Mouse (Mus musculus) testis, adult 2 months (tissue): Measurements from ENCODE around the gene Pgap3. TPM values are rescaled to one million over a fixed set of nuclear protein-coding genes. Genes with fewer than 3 reads are reported as not detected.

Source experiments
- H3K27ac ChIP-seq: fragments of 200-500 bp; 2 replicates; pipeline ENCODE4 v1.5.1; 2012; ENCODE audit warnings: low read depth, low read length; ENCODE audit not compliant: control insufficient read depth, insufficient read depth
- H3K27me3 ChIP-seq: fragments of 200-500 bp; 2 replicates; pipeline ENCODE4 v1.6.1; 2012; ENCODE audit warnings: mild to moderate bottlenecking, low read length, moderate library complexity; ENCODE audit not compliant: control insufficient read depth, insufficient read depth
- H3K36me3 ChIP-seq: fragments of 200-500 bp; 2 replicates; pipeline ENCODE4 v1.6.1; 2012; ENCODE audit warnings: mild to moderate bottlenecking, low read length; ENCODE audit not compliant: control insufficient read depth, insufficient read depth
- H3K4me1 ChIP-seq: fragments of 200-500 bp; 2 replicates; pipeline ENCODE4 v1.6.1; 2012; ENCODE audit warnings: low read length; ENCODE audit not compliant: control insufficient read depth, insufficient read depth
- H3K4me3 ChIP-seq: fragments of 200-500 bp; 2 replicates; pipeline ENCODE4 v1.5.1; 2012; ENCODE audit warnings: low read depth, mild to moderate bottlenecking, low read length, moderate library complexity, mixed read lengths; ENCODE audit not compliant: control insufficient read depth
- CTCF ChIP-seq: fragments of 200-500 bp; IDR thresholded peaks from 2 replicates; pipeline ENCODE4 v1.5.1; 2012; ENCODE audit warnings: low read depth, mild to moderate bottlenecking, inconsistent platforms, low read length, moderate library complexity; ENCODE audit not compliant: control insufficient read depth, insufficient read depth, insufficient replicate concordance
- POLR2A ChIP-seq: fragments of 200-500 bp; IDR thresholded peaks from 2 replicates; pipeline ENCODE4 v1.6.1; 2012; ENCODE audit warnings: low read depth, mild to moderate bottlenecking, inconsistent platforms, low read length, moderate library complexity; ENCODE audit not compliant: control insufficient read depth
- polyA plus RNA-seq: library from polyadenylated mRNA; depleted of rRNA; stranded (reverse); fragments of >200 nt; gene quantifications from 2 replicates; pipeline ENCODE4 v1.2.3, GENCODE M21; 2012; rRNA removed

The Pgap3 gene
- 4.9 and 6.1 TPM in 2 replicates for polyA plus RNA-seq

DNA sequence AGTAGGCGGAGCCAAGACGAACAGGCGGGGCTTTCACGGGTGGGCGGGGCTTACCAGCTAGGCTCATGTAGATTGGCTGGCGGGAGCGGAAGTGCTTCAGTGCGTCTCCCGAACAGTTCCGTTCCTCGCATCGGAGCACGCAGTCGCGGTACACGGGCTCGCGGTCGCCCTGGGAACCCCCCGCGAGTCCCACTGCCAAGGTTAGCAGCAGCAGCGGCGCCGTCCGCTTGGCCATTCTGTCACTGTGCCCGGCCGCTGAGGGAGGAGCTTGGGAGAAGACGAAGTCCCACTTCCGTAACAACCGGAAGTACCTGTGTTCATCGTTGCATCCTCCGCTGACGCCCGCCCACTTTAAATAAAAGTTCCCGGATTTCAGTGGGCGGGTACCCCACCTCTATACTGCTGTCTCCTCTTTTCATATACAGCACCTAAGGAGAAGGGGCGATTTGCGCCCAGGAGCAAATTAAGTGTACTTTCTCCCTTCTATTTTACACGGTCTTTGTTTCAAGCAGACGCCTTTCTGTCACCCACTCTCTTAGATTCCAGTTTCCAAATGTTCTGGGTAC lies at the start of gene Pgap3:
Gene Pgap3 (minus strand): TSS at position 330 of the 566 bp plus-strand sequence.
- H3K36me3 ChIP-seq, result no peaks in the 10 kb centered on the region
- H3K4me3 ChIP-seq, result peak within 1 kb of the TSS; percentile 98
- TF ChIP-seq CTCF (no peak), POLR2A (peak; percentile 48; the same call in 1 of the 2 replicates)
- no peaks in the 10 kb centered on the region for H3K27me3 ChIP-seq
- peak within 1 kb of the TSS; percentile 96 for H3K27ac ChIP-seq
- peaks cover 8% of the 10 kb centered on the region for H3K4me1 ChIP-seq

DNA sequence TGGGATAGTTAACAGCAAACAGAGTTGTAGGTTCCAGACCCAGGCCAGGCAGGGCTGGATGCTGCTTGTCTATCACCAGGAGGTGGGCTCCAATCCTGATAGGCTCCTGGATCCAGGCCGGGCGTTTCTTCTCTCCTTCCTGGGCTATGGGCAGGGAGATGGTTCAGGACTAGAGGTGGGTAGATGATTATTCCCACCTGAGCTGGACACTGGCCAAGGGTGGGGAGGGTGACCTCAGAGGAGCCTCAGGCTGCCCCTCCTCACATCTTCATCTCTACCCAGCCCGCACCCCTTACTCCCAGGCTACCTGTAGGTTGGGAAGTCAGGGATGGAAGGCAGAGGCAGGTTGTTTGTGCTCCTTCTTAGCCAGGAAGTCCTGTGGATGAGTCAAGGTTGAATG lies 49.1 kb upstream of the Pgap3 start:
- H3K4me3 ChIP-seq, result no peak overlapping the region
- no peaks in the 10 kb centered on the region for H3K27me3 ChIP-seq
- no peak overlapping the region for H3K27ac ChIP-seq
- no peaks in the 10 kb centered on the region for H3K36me3 ChIP-seq
- H3K4me1 ChIP-seq, result peaks cover 9% of the 10 kb centered on the region
- TF ChIP-seq CTCF, result no peak
- TF ChIP-seq POLR2A, result no peak

DNA sequence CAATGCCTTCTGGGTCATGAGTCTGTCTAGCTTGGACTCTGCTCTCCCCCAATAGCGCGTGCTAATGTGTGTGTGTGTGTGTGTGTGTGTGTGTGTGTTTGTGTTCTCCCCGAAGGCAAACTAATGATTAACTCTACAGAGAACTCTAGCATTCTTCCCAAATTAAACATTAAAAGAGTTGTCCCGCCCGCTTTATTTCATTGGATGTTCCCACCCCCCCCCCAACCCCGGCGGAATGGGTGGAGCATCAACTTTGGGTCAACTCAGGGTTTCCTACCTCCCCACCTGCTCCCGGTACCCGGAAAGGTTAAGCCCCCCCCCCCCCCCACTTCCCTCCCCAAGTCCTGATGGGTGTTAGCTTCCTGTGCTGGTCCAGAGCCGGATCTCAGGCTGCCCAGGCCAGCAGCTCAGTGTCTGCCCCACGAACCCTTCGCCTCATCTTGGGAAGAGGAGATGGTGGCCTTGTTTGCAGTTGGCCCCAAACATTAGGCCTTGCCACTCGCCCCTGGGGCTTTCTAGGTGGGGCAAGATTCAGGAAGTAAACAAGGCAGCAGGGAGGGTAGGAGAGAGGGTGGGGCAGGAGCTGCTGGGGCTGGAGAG lies 48.0 kb upstream of the Pgap3 start:
- H3K36me3 ChIP-seq, result no peaks in the 10 kb centered on the region
- peaks cover 9% of the 10 kb centered on the region for H3K4me1 ChIP-seq
- H3K27me3 ChIP-seq, result no peaks in the 10 kb centered on the region
- H3K27ac ChIP-seq, result no peak overlapping the region
- no peak overlapping the region; the same call in 1 of the 2 replicates for H3K4me3 ChIP-seq
- no peak for TF ChIP-seq POLR2A
- TF ChIP-seq CTCF, result no peak

DNA sequence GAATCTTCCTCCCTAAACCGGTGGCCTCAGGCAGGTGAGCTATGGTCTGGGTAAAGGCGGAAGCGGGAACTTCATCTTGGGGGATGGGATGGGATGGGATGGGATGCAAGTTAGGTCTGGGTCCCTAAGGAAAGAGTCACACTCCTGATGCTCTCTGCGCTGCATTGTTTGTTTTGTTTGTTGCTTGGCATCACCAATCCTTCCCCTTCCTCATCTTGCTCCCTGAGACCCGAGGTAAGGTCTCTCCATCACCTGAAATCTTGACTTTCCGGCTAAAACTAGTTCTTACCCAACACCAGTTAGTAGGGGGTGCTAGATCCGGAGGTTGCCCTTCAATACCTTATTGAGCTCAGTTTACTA lies 47.2 kb upstream of the Pgap3 start:
- H3K27ac ChIP-seq, result no peak overlapping the region
- peaks cover 9% of the 10 kb centered on the region for H3K4me1 ChIP-seq
- H3K4me3 ChIP-seq, result peak overlapping the region; percentile 3; the same call in 1 of the 2 replicates
- H3K36me3 ChIP-seq, result no peaks in the 10 kb centered on the region
- TF ChIP-seq CTCF (no peak), POLR2A (no peak)
- no peaks in the 10 kb centered on the region for H3K27me3 ChIP-seq

DNA sequence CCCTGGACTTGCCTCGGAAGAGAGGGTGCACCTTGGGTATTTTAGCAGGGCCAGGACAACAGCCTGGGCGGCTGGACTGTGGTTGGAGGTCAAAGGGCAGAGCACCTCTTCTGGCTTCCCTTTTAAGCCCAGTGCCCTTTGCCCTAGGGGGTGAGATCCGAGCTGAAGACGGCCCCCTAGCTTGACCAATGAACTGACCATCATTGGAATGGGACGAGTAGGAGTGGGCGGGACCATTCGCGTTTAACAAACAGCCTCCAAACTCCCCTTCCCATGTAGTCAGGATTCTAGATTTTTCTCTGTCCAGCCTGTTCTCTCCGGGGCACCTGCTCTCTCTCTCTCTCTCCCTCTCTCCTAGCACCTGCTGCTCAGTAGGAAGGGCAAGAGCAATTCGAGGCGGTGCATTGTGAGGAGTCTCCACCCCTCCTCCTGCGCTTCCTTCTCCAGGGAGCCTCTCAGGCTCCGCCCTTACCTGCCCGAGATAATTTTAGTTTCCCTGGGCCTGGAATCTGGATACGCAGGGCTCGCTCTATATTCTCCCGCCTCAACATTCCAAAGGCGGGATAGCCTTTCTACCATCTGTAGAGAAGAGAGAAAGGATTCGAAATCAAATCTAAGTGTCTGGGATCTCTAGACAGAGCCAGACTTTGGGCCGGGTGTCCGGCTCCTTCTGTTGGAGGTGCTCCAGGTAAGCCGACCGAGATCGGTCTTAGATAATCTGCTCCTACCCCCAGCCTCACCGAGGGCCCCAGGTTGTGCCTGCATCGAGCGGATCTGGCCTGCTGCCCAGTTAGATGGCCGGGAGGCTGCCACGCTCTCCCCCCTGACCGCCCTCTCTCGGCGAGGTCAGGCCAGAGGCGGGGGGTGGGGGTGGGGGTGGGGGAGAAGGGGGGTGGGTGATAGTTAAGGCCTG lies 46.5 kb upstream of the Pgap3 start:
- Histone ChIP-seq H3K27ac (no peak overlapping the region), H3K36me3 (no peaks in the 10 kb centered on the region), H3K27me3 (no peaks in the 10 kb centered on the region), H3K4me3 (peak overlapping the region; percentile 40), H3K4me1 (peaks cover 9% of the 10 kb centered on the region)
- TF ChIP-seq CTCF (no peak), POLR2A (no peak)

DNA sequence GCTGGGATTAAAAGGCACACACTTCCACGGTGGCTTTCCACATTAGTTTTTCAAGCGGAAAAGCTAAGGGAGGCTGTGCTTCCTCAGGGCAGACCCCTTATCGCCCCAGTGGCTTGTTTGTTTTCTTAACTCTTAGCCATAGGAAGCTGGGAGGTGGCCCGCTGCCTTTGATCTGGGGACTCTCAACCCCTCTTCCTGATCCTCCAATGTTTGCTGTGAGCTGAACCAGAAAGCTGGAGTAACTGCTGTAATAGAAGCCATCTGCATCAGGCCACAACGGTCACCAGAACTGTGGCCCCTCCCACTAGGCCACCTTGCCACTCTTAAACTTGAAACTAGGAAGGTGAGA lies 45.9 kb upstream of the Pgap3 start, which contains the start of gene Grb7:
Gene Grb7 (plus strand): TSS at position 182 of the 349 bp plus-strand sequence.
- H3K4me3 ChIP-seq, result peak within 1 kb of the TSS; percentile 40
- H3K36me3 ChIP-seq, result no peaks in the 10 kb centered on the region
- peaks cover 9% of the 10 kb centered on the region for H3K4me1 ChIP-seq
- no peak within 1 kb of the TSS for H3K27ac ChIP-seq
- H3K27me3 ChIP-seq, result no peaks in the 10 kb centered on the region
- no peak for TF ChIP-seq POLR2A
- TF ChIP-seq CTCF, result no peak

DNA sequence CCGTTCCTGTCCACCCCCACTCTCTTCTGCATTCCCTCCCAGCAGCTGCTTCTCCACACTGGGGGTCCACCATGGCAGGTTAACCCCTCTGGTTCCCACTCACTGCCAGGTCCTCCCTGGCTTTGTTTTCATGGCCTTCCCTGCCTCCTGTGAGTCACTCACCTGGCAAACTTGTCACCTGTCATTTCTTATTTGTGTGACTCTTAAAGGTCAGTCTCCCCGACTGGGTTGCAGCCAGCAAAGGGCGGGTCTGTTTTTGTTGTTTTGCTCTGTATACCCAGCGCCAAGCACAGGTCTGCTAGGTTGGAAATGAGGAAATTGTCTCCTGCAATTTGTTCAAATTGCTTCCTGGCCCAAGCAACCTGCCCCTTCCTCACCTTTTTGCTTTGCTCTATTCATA lies 45.4 kb upstream of the Pgap3 start:
- no peaks in the 10 kb centered on the region for H3K36me3 ChIP-seq
- no peak overlapping the region for H3K27ac ChIP-seq
- no peak overlapping the region for H3K4me3 ChIP-seq
- peaks cover 9% of the 10 kb centered on the region for H3K4me1 ChIP-seq
- no peaks in the 10 kb centered on the region for H3K27me3 ChIP-seq
- TF ChIP-seq CTCF, result no peak
- no peak for TF ChIP-seq POLR2A
